Mouse (Mus musculus): ENCODE results near the gene Emc7. TPM values are rescaled to one million over a fixed set of nuclear protein-coding genes. Genes with fewer than 3 reads are reported as not detected.
"Not testable (repeated sequence)": the region's sequence is repeated elsewhere in the genome, so short reads cannot be mapped to it uniquely, and the experiment has no call there.

Emc7 gene
- polyA plus RNA-seq, 1 experiment from 2014 or later, result 18.2 TPM

DNA sequence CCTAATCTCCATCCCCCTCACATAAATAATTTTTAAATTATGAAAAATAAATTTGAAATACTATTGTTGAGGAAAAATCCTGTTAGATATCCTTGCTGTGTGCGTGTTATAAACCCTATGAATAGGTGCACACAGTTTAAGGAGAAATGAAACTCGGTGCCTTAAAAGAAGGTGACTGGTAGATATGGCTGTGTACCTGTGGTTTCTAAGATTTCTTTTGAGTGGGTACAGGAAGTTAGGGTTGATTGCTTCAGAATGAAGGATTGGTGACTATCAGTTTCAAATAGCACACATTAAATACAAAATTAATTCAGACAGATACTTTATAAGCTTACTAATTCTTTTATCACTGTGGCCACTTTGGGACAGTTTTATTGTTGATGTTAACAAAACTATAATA, 17.2 kb upstream of the Emc7 start:
- H3K4me3 ChIP-seq (ENCODE audit: low read length), result no peak overlapping the region
- no peaks in the 10 kb centered on the region for H3K27me3 ChIP-seq (ENCODE audit: control insufficient read depth, insufficient read depth, low read length)
- H3K36me3 ChIP-seq (ENCODE audit: control insufficient read depth, insufficient read depth, low read length), result no peaks in the 10 kb centered on the region
- H3K27ac ChIP-seq (ENCODE audit: low read depth, low read length), result no peak overlapping the region
- no peaks in the 10 kb centered on the region for H3K4me1 ChIP-seq (ENCODE audit: control insufficient read depth, insufficient read depth, low read length)
- no peak for ATAC-seq (ENCODE audit: low FRiP score, low TSS enrichment)
- no peaks in the 10 kb centered on the region for H3K9me3 ChIP-seq (ENCODE audit: control insufficient read depth, low read length)
- H3K4me2 ChIP-seq (replicated peaks; ENCODE audit: low read depth, low read length), result no peak overlapping the region
- WGBS, result 96% methylated on average over 2 of the region's 2 CpGs
- no peak overlapping the region for H3K9ac ChIP-seq (ENCODE audit: low read depth, low read length)

GRCm38 (mm10) chr2:112443491-112443890, 11.3 kb upstream of the Emc7 start:
- H3K9me3 ChIP-seq (ENCODE audit: control insufficient read depth, low read length), result no peaks in the 10 kb centered on the region

GRCm38 (mm10) chr2:112445511-112445910, 9.3 kb upstream of the Emc7 start:
- H3K27ac ChIP-seq (ENCODE audit: low read depth, low read length), result no peak overlapping the region
- H3K27me3 ChIP-seq (ENCODE audit: control insufficient read depth, insufficient read depth, low read length), result no peaks in the 10 kb centered on the region

More at GRCm38 (mm10) chr2:112443491-112443890, 11.3 kb upstream of the Emc7 start:
- Histone ChIP-seq H3K27ac (ENCODE audit: low read depth, low read length) (no peak overlapping the region), H3K9ac (ENCODE audit: low read depth, low read length) (no peak overlapping the region), H3K4me1 (ENCODE audit: control insufficient read depth, insufficient read depth, low read length) (no peaks in the 10 kb centered on the region), H3K4me2 (replicated peaks; ENCODE audit: low read depth, low read length) (no peak overlapping the region), H3K36me3 (ENCODE audit: control insufficient read depth, insufficient read depth, low read length) (no peaks in the 10 kb centered on the region), H3K27me3 (ENCODE audit: control insufficient read depth, insufficient read depth, low read length) (no peaks in the 10 kb centered on the region), H3K4me3 (ENCODE audit: low read length) (no peak overlapping the region)
- no peak for ATAC-seq (ENCODE audit: low FRiP score, low TSS enrichment)
- WGBS, result 69% methylated on average over 2 of the region's 2 CpGs

DNA sequence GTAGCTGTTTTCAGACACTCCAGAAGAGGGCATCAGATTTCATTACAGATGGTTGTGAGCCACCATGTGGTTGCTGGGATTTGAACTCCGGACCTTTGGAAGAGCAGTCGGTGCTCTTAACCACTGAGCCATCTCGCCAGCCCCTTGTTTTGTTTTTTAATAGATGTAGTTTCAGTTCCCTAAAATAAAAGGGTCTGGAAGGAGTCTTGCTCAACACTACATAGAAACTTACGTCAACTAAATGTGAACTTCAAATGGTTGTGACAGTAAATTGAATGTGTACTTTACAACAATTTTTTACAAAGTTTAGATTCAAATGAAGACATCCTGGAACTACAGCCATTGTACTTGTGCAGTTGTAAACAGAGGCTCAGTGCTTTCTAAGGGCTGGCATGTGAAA, 6.8 kb upstream of the Emc7 start:
- not testable (repeated sequence) for H3K27ac ChIP-seq (ENCODE audit: low read depth, low read length); H3K9ac ChIP-seq (ENCODE audit: low read depth, low read length); H3K4me3 ChIP-seq (ENCODE audit: low read length); H3K27me3 ChIP-seq (ENCODE audit: control insufficient read depth, insufficient read depth, low read length); H3K36me3 ChIP-seq (ENCODE audit: control insufficient read depth, insufficient read depth, low read length); H3K4me2 ChIP-seq (replicated peaks; ENCODE audit: low read depth, low read length); ATAC-seq (ENCODE audit: low FRiP score, low TSS enrichment); H3K9me3 ChIP-seq (ENCODE audit: control insufficient read depth, low read length); H3K4me1 ChIP-seq (ENCODE audit: control insufficient read depth, insufficient read depth, low read length)
- 75% methylated on average over 4 of the region's 4 CpGs for WGBS

More at GRCm38 (mm10) chr2:112445511-112445910, 9.3 kb upstream of the Emc7 start:
- H3K4me2 ChIP-seq (replicated peaks; ENCODE audit: low read depth, low read length), result no peak overlapping the region
- H3K9ac ChIP-seq (ENCODE audit: low read depth, low read length), result no peak overlapping the region
- ATAC-seq (ENCODE audit: low FRiP score, low TSS enrichment), result no peak
- no peaks in the 10 kb centered on the region for H3K4me1 ChIP-seq (ENCODE audit: control insufficient read depth, insufficient read depth, low read length)
- no peaks in the 10 kb centered on the region for H3K9me3 ChIP-seq (ENCODE audit: control insufficient read depth, low read length)
- no peak overlapping the region for H3K4me3 ChIP-seq (ENCODE audit: low read length)
- no peaks in the 10 kb centered on the region for H3K36me3 ChIP-seq (ENCODE audit: control insufficient read depth, insufficient read depth, low read length)

- Histone ChIP-seq H3K4me1 (ENCODE audit: control insufficient read depth, insufficient read depth, low read length) (no peaks in the 10 kb centered on the region), H3K27me3 (ENCODE audit: control insufficient read depth, insufficient read depth, low read length) (no peaks in the 10 kb centered on the region), H3K36me3 (ENCODE audit: control insufficient read depth, insufficient read depth, low read length) (no peaks in the 10 kb centered on the region), H3K9ac (ENCODE audit: low read depth, low read length) (no peak overlapping the region), H3K4me3 (ENCODE audit: low read length) (no peak overlapping the region), H3K9me3 (ENCODE audit: control insufficient read depth, low read length) (no peaks in the 10 kb centered on the region), H3K27ac (ENCODE audit: low read depth, low read length) (no peak overlapping the region), H3K4me2 (replicated peaks; ENCODE audit: low read depth, low read length) (no peak overlapping the region)
- ATAC-seq (ENCODE audit: low FRiP score, low TSS enrichment), result no peak
Observed at GRCm38 (mm10) chr2:112448510-112449059, 6.2 kb upstream of the Emc7 start.

- H3K4me1 ChIP-seq (ENCODE audit: control insufficient read depth, insufficient read depth, low read length), result no peaks in the 10 kb centered on the region
- H3K4me3 ChIP-seq (ENCODE audit: low read length), result no peak overlapping the region
- no peaks in the 10 kb centered on the region for H3K9me3 ChIP-seq (ENCODE audit: control insufficient read depth, low read length)
- H3K27me3 ChIP-seq (ENCODE audit: control insufficient read depth, insufficient read depth, low read length), result no peaks in the 10 kb centered on the region
- H3K9ac ChIP-seq (ENCODE audit: low read depth, low read length), result no peak overlapping the region
- H3K27ac ChIP-seq (ENCODE audit: low read depth, low read length), result no peak overlapping the region
- H3K36me3 ChIP-seq (ENCODE audit: control insufficient read depth, insufficient read depth, low read length), result no peaks in the 10 kb centered on the region
- WGBS, result 35% methylated on average over 4 of the region's 4 CpGs
- H3K4me2 ChIP-seq (replicated peaks; ENCODE audit: low read depth, low read length), result no peak overlapping the region
- ATAC-seq (ENCODE audit: low FRiP score, low TSS enrichment), result no peak
Observed at GRCm38 (mm10) chr2:112449597-112450296, 5.0 kb upstream of the Emc7 start.

DNA sequence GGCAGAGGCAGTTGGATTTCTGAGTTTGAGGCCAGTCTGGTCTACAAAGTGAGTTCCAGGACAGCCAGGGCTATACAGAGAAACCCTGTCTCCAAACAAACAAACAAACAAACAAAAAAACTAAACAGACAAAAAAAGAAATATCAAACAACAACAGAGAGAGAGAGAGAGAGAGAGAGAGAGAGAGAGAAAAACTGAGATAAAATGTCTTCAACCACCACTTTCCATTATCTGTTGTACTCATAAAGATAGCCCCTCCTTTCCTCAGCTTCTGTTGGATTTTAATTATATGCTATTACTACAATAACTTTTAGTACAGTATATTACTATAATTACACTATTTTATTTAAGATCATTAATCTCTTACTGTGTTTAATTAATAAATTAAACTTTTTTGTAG, 2.3 kb upstream of the Emc7 start:
- not testable (repeated sequence) for H3K4me1 ChIP-seq (ENCODE audit: control insufficient read depth, insufficient read depth, low read length); H3K36me3 ChIP-seq (ENCODE audit: control insufficient read depth, insufficient read depth, low read length); ATAC-seq (ENCODE audit: low FRiP score, low TSS enrichment); H3K9ac ChIP-seq (ENCODE audit: low read depth, low read length); H3K9me3 ChIP-seq (ENCODE audit: control insufficient read depth, low read length); H3K27ac ChIP-seq (ENCODE audit: low read depth, low read length); H3K4me2 ChIP-seq (replicated peaks; ENCODE audit: low read depth, low read length); H3K4me3 ChIP-seq (ENCODE audit: low read length); H3K27me3 ChIP-seq (ENCODE audit: control insufficient read depth, insufficient read depth, low read length)

- peak overlapping the region; percentile 90 for H3K9ac ChIP-seq (ENCODE audit: low read depth, low read length)
- H3K4me2 ChIP-seq (replicated peaks; ENCODE audit: low read depth, low read length), result peak overlapping the region; percentile 66
- peak overlapping the region; percentile 96 for H3K4me3 ChIP-seq (ENCODE audit: low read length)
- no peaks in the 10 kb centered on the region for H3K9me3 ChIP-seq (ENCODE audit: control insufficient read depth, low read length)
- no peak for ATAC-seq (ENCODE audit: low FRiP score, low TSS enrichment)
- WGBS, result 33% methylated on average over 17 of the region's 17 CpGs
- no peaks in the 10 kb centered on the region for H3K27me3 ChIP-seq (ENCODE audit: control insufficient read depth, insufficient read depth, low read length)
- H3K4me1 ChIP-seq (ENCODE audit: control insufficient read depth, insufficient read depth, low read length), result peaks cover 8% of the 10 kb centered on the region
- H3K36me3 ChIP-seq (ENCODE audit: control insufficient read depth, insufficient read depth, low read length), result no peaks in the 10 kb centered on the region
- H3K27ac ChIP-seq (ENCODE audit: low read depth, low read length), result peak overlapping the region; percentile 30
Observed at GRCm38 (mm10) chr2:112454125-112454861, 504 bp upstream of the Emc7 start.

DNA sequence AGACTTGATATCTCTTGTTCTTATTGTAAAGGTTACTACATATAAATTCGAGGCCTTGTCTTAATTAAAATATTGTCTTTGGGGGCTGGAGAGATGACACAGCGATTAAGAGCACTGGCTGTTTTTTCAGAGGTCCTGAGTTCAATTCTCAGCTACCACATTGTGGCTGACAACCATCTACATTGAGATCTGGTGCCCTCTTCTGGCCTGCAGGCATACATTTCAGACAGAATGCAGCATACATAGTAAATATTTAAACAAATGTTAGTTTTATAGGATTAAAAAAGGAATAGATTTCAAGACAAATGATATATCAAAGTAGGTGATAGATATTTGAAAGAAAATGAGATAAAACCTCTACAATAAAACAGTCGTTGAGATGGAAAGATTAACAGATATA, 5.8 kb downstream of the Emc7 start:
- Histone ChIP-seq H3K36me3 (ENCODE audit: control insufficient read depth, insufficient read depth, low read length) (peaks cover 26% of the 10 kb centered on the region), H3K9me3 (ENCODE audit: control insufficient read depth, low read length) (no peaks in the 10 kb centered on the region), H3K9ac (ENCODE audit: low read depth, low read length) (no peak overlapping the region), H3K4me1 (ENCODE audit: control insufficient read depth, insufficient read depth, low read length) (peaks cover 8% of the 10 kb centered on the region), H3K27me3 (ENCODE audit: control insufficient read depth, insufficient read depth, low read length) (no peaks in the 10 kb centered on the region), H3K4me2 (replicated peaks; ENCODE audit: low read depth, low read length) (no peak overlapping the region), H3K27ac (ENCODE audit: low read depth, low read length) (no peak overlapping the region), H3K4me3 (ENCODE audit: low read length) (no peak overlapping the region)
- whole genome bisulfite sequencing, result 93% methylated on average over 3 of the region's 3 CpGs
- ATAC-seq (ENCODE audit: low FRiP score, low TSS enrichment), result no peak

Measured in kidney, embryonic 14.5 days (tissue).